Mouse (Mus musculus): ENCODE data around the gene Nprl3. TPM values are rescaled to one million over a fixed set of nuclear protein-coding genes. Genes with fewer than 3 reads are reported as not detected.

Gene Nprl3
- polyA plus RNA-seq (2015; fragmentation: Illumina TruSeq; extraction: RNeasy Lipid Tissue Mini Kit (QIAGEN cat#74804); ENCODE audit: insufficient read depth, low read depth, low replicate concordance): 15.8 TPM

DNA sequence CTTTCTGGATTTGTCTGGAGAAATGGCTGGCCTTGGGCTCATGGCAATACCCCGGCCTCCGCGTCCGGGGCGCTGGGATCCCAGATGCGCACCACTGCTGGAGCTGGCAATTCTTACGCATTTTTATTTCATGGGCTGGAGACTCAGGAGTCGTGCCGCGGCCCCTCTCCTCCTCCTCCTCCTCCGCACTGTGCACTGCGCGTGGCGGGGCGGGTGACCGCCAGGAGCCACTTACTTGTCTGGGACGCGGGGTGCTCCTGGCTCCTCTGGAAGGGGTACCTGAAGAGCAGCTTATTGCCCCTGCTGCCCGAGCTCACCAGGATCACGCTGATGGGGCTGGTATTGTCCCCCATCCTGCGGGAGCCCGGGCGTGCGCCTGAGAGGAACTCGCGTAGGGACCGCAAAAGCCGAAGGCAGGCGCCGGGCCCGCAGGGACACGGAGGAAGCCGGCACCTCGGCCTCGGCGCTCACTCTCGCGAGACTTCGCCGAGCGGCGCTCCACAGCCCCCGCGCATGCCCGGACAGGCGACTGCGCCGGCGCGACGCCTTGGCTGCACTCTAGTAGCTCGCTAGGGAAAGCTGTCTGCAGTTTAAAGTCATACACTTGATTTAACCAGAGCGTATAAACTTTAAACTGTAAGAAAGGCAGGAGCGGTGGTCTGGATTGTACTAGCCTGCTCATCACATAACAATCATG, at the start of gene Nprl3:
Gene Nprl3 (minus strand): TSS at position 520 of the 697 bp plus-strand sequence.

GRCm38 (mm10) chr11:32299865-32300264, 32.4 kb upstream of the Nprl3 start, which contains the start of gene Hbq1a:
Gene Hbq1a (plus strand): TSS chr11:32300069.

GRCm38 (mm10) chr11:32296203-32296602, 28.7 kb upstream of the Nprl3 start, which contains the start of gene Hba-a2:
Gene Hba-a2 (plus strand): TSS chr11:32296489.

GRCm38 (mm10) chr11:32286695-32287492, 19.4 kb upstream of the Nprl3 start, which contains the start of gene Hbq1b:
Gene Hbq1b (plus strand): TSS chr11:32286965.

DNA sequence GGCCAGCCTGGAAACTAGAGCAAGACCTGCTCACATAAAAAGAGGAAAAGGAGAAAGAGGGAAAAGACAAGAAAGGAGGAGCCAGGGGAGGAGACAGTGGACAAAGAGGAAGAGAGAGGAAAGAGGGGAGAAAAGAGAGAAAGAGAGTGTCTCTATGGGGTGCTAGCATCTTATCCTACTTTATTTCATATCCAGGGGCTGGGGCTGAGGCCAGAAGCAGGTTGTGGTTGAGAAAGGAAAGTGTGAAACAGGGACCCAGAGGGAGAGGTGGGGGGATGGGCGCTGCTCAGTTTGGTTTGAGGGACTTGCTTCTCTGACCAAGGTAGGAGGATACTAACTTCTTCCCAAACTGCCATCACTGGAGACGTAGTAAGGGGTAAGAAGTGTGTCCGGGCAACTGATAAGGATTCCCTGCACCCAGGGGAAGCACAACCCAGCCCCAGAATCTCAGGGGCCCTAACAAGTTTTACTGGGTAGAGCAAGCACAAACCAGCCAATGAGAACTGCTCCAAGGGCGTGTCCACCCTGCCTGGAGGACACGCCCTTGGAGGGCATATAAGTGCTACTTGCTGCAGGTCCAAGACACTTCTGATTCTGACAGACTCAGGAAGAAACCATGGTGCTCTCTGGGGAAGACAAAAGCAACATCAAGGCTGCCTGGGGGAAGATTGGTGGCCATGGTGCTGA, 15.7 kb upstream of the Nprl3 start, which contains the start of gene Hba-a1:
Gene Hba-a1 (plus strand): TSS at position 421 of the 687 bp plus-strand sequence.

DNA sequence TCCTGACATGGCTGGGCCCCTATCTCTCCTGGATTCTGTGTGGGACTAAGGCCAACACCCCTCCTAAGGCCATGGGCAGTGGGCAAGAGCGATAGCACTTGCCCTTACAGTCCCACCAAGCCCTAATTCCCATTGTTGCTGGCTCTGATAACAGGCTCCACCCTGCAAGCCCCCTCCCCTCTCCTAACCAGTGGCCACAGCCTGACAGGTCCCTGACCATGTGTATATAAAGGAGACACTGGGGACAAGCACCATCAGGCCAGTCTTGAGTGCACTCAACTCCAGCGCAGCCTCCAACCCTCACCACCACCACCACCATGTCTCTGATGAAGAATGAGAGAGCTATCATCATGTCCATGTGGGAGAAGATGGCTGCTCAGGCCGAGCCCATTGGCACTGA, 8.8 kb upstream of the Nprl3 start, which contains the start of gene Hba-x:
Gene Hba-x (plus strand): TSS at position 54 of the 400 bp plus-strand sequence.

DNA sequence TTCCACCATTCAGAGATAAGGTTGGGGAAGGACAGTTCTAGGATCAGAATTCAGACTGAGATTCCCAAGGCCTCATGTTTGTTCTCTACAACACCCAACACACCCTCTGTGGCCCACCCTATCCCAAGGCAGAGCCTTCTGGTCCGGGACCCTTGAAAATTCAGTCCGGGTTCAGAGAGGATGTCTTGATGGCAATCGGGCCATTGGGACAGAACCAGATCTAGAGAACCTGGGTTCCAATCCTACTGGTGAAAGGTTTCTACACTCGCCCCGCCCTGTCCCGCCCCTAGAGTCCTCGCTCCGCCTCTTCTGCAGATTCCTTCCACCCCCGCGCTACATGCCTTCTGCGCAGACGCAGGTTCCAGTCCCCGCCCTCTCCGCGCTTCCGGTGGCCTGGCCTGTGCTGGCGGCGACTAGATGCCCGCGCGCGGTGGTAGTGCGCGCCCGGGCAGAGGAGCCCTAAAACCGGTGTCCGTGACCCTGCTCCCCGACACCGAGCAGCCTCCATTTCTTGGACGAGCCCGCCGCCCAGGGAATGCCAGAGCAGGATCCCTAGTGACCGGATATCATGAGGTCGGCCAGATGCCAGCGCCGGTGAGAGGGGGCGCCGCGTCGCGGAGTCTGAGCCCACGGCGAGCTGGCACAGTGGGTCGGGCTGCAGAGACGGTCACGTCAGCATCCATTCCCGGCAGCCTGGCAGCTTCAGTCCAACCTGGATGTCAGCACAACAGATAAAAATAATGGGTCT, 41.2 kb downstream of the Nprl3 start, which contains the start of gene Mpg:
Gene Mpg (plus strand): TSS at position 382 of the 748 bp plus-strand sequence.

GRCm38 (mm10) chr11:32221951-32222409, 45.5 kb downstream of the Nprl3 start, which contains the start of gene Rhbdf1:
Gene Rhbdf1 (minus strand): TSS chr11:32222300.

GRCm38 (mm10) chr11:32205058-32205873, 62.2 kb downstream of the Nprl3 start, which contains the start of gene Snrnp25:
Gene Snrnp25 (plus strand): TSS chr11:32205415.

DNA sequence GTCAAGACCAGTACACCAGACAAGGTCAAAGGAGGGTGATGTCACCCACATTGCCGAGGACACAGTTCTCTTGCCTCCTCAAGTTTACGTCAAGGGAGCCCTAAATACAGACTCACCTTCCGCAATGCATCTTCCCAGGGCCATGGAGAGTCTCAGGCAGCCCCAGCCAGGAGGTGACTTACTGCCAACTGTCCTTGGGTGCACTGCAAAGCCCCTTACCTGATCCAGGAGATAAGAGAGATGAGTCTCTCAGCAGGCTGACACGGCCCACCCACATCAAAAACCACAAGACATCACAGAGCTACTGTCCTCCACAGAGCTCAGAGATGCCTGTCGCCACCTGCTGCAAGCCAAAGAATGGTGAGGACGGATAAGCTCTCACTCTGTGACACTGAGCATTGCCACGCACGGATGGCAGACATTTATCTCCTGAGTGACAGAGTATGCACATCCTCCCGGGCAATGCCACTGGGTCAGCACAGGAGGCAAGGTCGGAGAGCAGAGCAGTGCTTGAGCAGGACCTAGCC, 67.4 kb downstream of the Nprl3 start, which contains the start of gene Il9r:
Gene Il9r (minus strand): TSS at position 205 of the 527 bp plus-strand sequence.

Other genes starting within 250 kb of the Nprl3 start
- not detected for gene Il9r, start 67.4 kb downstream of the Nprl3 start, polyA plus RNA-seq (2015; fragmentation: Illumina TruSeq; extraction: RNeasy Lipid Tissue Mini Kit (QIAGEN cat#74804); ENCODE audit: insufficient read depth, low read depth, low replicate concordance)
- 2.9 TPM for gene Snrnp25, start 62.3 kb downstream of the Nprl3 start, polyA plus RNA-seq (2015; fragmentation: Illumina TruSeq; extraction: RNeasy Lipid Tissue Mini Kit (QIAGEN cat#74804); ENCODE audit: insufficient read depth, low read depth, low replicate concordance)
- 21.8 TPM for gene Rhbdf1, start 45.4 kb downstream of the Nprl3 start, polyA plus RNA-seq (2015; fragmentation: Illumina TruSeq; extraction: RNeasy Lipid Tissue Mini Kit (QIAGEN cat#74804); ENCODE audit: insufficient read depth, low read depth, low replicate concordance)
- gene Mpg, start 41.2 kb downstream of the Nprl3 start, polyA plus RNA-seq (2015; fragmentation: Illumina TruSeq; extraction: RNeasy Lipid Tissue Mini Kit (QIAGEN cat#74804); ENCODE audit: insufficient read depth, low read depth, low replicate concordance): 7.2 TPM
- gene Hba-x, start 8.7 kb upstream of the Nprl3 start, polyA plus RNA-seq (2015; fragmentation: Illumina TruSeq; extraction: RNeasy Lipid Tissue Mini Kit (QIAGEN cat#74804); ENCODE audit: insufficient read depth, low read depth, low replicate concordance): not detected
- gene Hba-a1, start 15.8 kb upstream of the Nprl3 start, polyA plus RNA-seq (2015; fragmentation: Illumina TruSeq; extraction: RNeasy Lipid Tissue Mini Kit (QIAGEN cat#74804); ENCODE audit: insufficient read depth, low read depth, low replicate concordance): 1,664 TPM
- gene Hbq1b, start 19.3 kb upstream of the Nprl3 start, polyA plus RNA-seq (2015; fragmentation: Illumina TruSeq; extraction: RNeasy Lipid Tissue Mini Kit (QIAGEN cat#74804); ENCODE audit: insufficient read depth, low read depth, low replicate concordance): not detected
- gene Hba-a2, start 28.8 kb upstream of the Nprl3 start, polyA plus RNA-seq (2015; fragmentation: Illumina TruSeq; extraction: RNeasy Lipid Tissue Mini Kit (QIAGEN cat#74804); ENCODE audit: insufficient read depth, low read depth, low replicate concordance): 1,706 TPM
- gene Hbq1a, start 32.4 kb upstream of the Nprl3 start, polyA plus RNA-seq (2015; fragmentation: Illumina TruSeq; extraction: RNeasy Lipid Tissue Mini Kit (QIAGEN cat#74804); ENCODE audit: insufficient read depth, low read depth, low replicate concordance): not detected
- gene Sh3pxd2b, start 80.1 kb upstream of the Nprl3 start, polyA plus RNA-seq (2015; fragmentation: Illumina TruSeq; extraction: RNeasy Lipid Tissue Mini Kit (QIAGEN cat#74804); ENCODE audit: insufficient read depth, low read depth, low replicate concordance): 2.8 TPM
- gene Ubtd2, start 187.7 kb upstream of the Nprl3 start, polyA plus RNA-seq (2015; fragmentation: Illumina TruSeq; extraction: RNeasy Lipid Tissue Mini Kit (QIAGEN cat#74804); ENCODE audit: insufficient read depth, low read depth, low replicate concordance): 2.9 TPM

All from pancreas, adult 10 weeks (tissue).